Mouse (Mus musculus) midbrain, embryonic 14.5 days (tissue): ENCODE measurements around the gene Apc2. TPM values are rescaled to one million over a fixed set of nuclear protein-coding genes. Genes with fewer than 3 reads are reported as not detected.

Source experiments
- ATAC-seq: fragments of 200-750 bp; cut with Nextera tagmentation; 2 replicates; pipeline ENCODE4 v1.8.0; 2017; ENCODE audit warnings: moderate number of reproducible peaks, moderate library complexity; ENCODE audit not compliant: low FRiP score, low TSS enrichment
- DNase-seq: peaks from one replicate; pipeline ENCODE4 v3.0.0-alpha.2; 2015
- H3K27ac ChIP-seq: fragments of 300-500 bp; sonication (generic); replicated peaks from 2 replicates; pipeline ENCODE4 v1.5.1; 2014; ENCODE audit warnings: mild to moderate bottlenecking, low read depth, low read length, moderate library complexity
- H3K27me3 ChIP-seq: fragments of 300-500 bp; sonication (generic); 2 replicates; pipeline ENCODE4 v1.6.1; 2014; ENCODE audit warnings: low read length, control low read depth, mixed read lengths; ENCODE audit not compliant: control insufficient read depth, insufficient read depth
- H3K36me3 ChIP-seq: fragments of 300-500 bp; sonication (generic); 2 replicates; pipeline ENCODE4 v1.6.1; 2014; ENCODE audit warnings: low read length, control low read depth; ENCODE audit not compliant: control insufficient read depth, insufficient read depth
- H3K4me1 ChIP-seq: fragments of 300-500 bp; sonication (generic); 2 replicates; pipeline ENCODE4 v1.6.1; 2014; ENCODE audit warnings: mild to moderate bottlenecking, antibody characterized with exemption, low read length, control low read depth; ENCODE audit not compliant: control insufficient read depth, insufficient read depth
- H3K4me2 ChIP-seq: fragments of 300-500 bp; sonication (generic); 2 replicates; pipeline ENCODE4 v1.6.1; 2014; ENCODE audit warnings: mild to moderate bottlenecking, low read length, moderate library complexity
- H3K4me3 ChIP-seq: fragments of 300-500 bp; sonication (generic); replicated peaks from 2 replicates; pipeline ENCODE4 v1.5.1; 2014; ENCODE audit warnings: low read depth, low read length
- H3K9ac ChIP-seq: fragments of 300-500 bp; sonication (generic); replicated peaks from 2 replicates; pipeline ENCODE4 v1.6.1; 2014; ENCODE audit warnings: mild to moderate bottlenecking, low read length, moderate library complexity
- H3K9me3 ChIP-seq: fragments of 300-500 bp; sonication (generic); 2 replicates; pipeline ENCODE4 v1.6.1; 2016; ENCODE audit warnings: low read length, control low read depth, mixed read lengths; ENCODE audit not compliant: control insufficient read depth
- WGBS: fragments of 180-500 bp; shearing (Covaris S2); extraction: QIAGEN DNeasy Blood & Tissue Kit; methylation state at CpG from one replicate; pipeline ENCODE4 v1.1.7; 2014; 5-methylcytosine and 5-hydroxymethylcytosine counted together
- polyA plus RNA-seq: library from polyadenylated mRNA; unstranded; fragments of >200 nt; fragmentation: Nextera tagmentation; extraction: Ambion mirVana; gene quantifications from 2 replicates; pipeline ENCODE4 v1.2.1, GENCODE M21; 2014

Apc2 gene
- polyA plus RNA-seq, 1 experiment from 2014 or later = 259 TPM

GRCm38 (mm10) chr10:80339941-80340750 is 44.4 kb downstream of the Apc2 start:
- H3K9ac ChIP-seq = no peak overlapping the region
- H3K4me1 ChIP-seq = peaks cover 8% of the 10 kb centered on the region; the same call in 1 of the 2 replicates
- 0 out of 2 replicates have a peak overlapping the region, but pooled peaks have one; percentile 15 for H3K4me2 ChIP-seq
- peaks cover 53% of the 10 kb centered on the region for H3K27me3 ChIP-seq
- H3K9me3 ChIP-seq = no peaks in the 10 kb centered on the region
- H3K27ac ChIP-seq = no peak overlapping the region
- H3K4me3 ChIP-seq = no peak overlapping the region
- ATAC-seq = no peak
- no peaks in the 10 kb centered on the region for H3K36me3 ChIP-seq
- 21% methylated on average over 19 of the region's 19 CpGs for WGBS
- DNase-seq = peak; percentile 91

GRCm38 (mm10) chr10:80341026-80341425 is 45.2 kb downstream of the Apc2 start:
- DNase-seq = no peak
- no peak overlapping the region for H3K4me2 ChIP-seq
- peaks cover 62% of the 10 kb centered on the region for H3K27me3 ChIP-seq
- H3K27ac ChIP-seq = no peak overlapping the region
- H3K36me3 ChIP-seq = no peaks in the 10 kb centered on the region
- H3K4me3 ChIP-seq = no peak overlapping the region
- 9% methylated on average over 21 of the region's 21 CpGs for WGBS
- no peak for ATAC-seq
- H3K9ac ChIP-seq = no peak overlapping the region
- no peaks in the 10 kb centered on the region for H3K9me3 ChIP-seq
- peaks cover 8% of the 10 kb centered on the region; the same call in 1 of the 2 replicates for H3K4me1 ChIP-seq

GRCm38 (mm10) chr10:80341491-80342304 is 45.9 kb downstream of the Apc2 start:
- Histone ChIP-seq H3K27me3 (peaks cover 68% of the 10 kb centered on the region), H3K4me2 (0 out of 2 replicates have a peak overlapping the region, but pooled peaks have one; percentile 49), H3K9ac (no peak overlapping the region), H3K36me3 (no peaks in the 10 kb centered on the region), H3K9me3 (no peaks in the 10 kb centered on the region), H3K4me3 (no peak overlapping the region; the same call in 1 of the 2 replicates), H3K27ac (no peak overlapping the region), H3K4me1 (peaks cover 8% of the 10 kb centered on the region; the same call in 1 of the 2 replicates)
- WGBS = 2% methylated on average over 47 of the region's 47 CpGs
- ATAC-seq (no peak), DNase-seq (no peak)

GRCm38 (mm10) chr10:80342305-80342748 is 46.5 kb downstream of the Apc2 start:
- Histone ChIP-seq H3K9ac (no peak overlapping the region; the same call in 1 of the 2 replicates), H3K4me1 (peaks cover 8% of the 10 kb centered on the region; the same call in 1 of the 2 replicates), H3K4me2 (peak overlapping the region; percentile 49), H3K4me3 (peak overlapping the region; percentile 24), H3K9me3 (no peaks in the 10 kb centered on the region), H3K27me3 (peaks cover 72% of the 10 kb centered on the region), H3K27ac (no peak overlapping the region), H3K36me3 (no peaks in the 10 kb centered on the region)
- 3% methylated on average over 26 of the region's 26 CpGs for WGBS
- ATAC-seq (0 out of 2 replicates have a peak, but pooled peaks have one; percentile 15), DNase-seq (no peak)

GRCm38 (mm10) chr10:80342749-80343424 is 47.1 kb downstream of the Apc2 start:
- Histone ChIP-seq H3K9ac (peak overlapping the region; percentile 9; the same call in 1 of the 2 replicates), H3K36me3 (no peaks in the 10 kb centered on the region), H3K4me2 (peak overlapping the region; percentile 49), H3K4me1 (peaks cover 8% of the 10 kb centered on the region; the same call in 1 of the 2 replicates), H3K27me3 (peaks cover 76% of the 10 kb centered on the region), H3K9me3 (no peaks in the 10 kb centered on the region), H3K27ac (no peak overlapping the region), H3K4me3 (peak overlapping the region; percentile 24)
- DNase-seq (peak; percentile 79), ATAC-seq (peak; percentile 53; the same call in 1 of the 2 replicates)
- under 1% methylated on average over 33 of the region's 33 CpGs for WGBS

GRCm38 (mm10) chr10:80343425-80343895 is 47.7 kb downstream of the Apc2 start:
- peak overlapping the region; percentile 49 for H3K4me2 ChIP-seq
- DNase-seq (no peak), ATAC-seq (no peak)
- no peaks in the 10 kb centered on the region for H3K36me3 ChIP-seq
- peaks cover 82% of the 10 kb centered on the region for H3K27me3 ChIP-seq
- H3K9ac ChIP-seq = 0 out of 2 replicates have a peak overlapping the region, but pooled peaks have one; percentile 9
- H3K27ac ChIP-seq = no peak overlapping the region
- peaks cover 8% of the 10 kb centered on the region; the same call in 1 of the 2 replicates for H3K4me1 ChIP-seq
- H3K4me3 ChIP-seq = peak overlapping the region; percentile 24
- H3K9me3 ChIP-seq = no peaks in the 10 kb centered on the region
- WGBS = 27% methylated on average over 13 of the region's 13 CpGs

- Histone ChIP-seq H3K4me3 (no peak overlapping the region), H3K27ac (no peak overlapping the region), H3K4me2 (no peak overlapping the region), H3K4me1 (peaks cover 8% of the 10 kb centered on the region; the same call in 1 of the 2 replicates), H3K9me3 (no peaks in the 10 kb centered on the region), H3K27me3 (peaks cover 89% of the 10 kb centered on the region), H3K9ac (no peak overlapping the region), H3K36me3 (no peaks in the 10 kb centered on the region)
- 49% methylated on average over 9 of the region's 9 CpGs for WGBS
- ATAC-seq = no peak
- DNase-seq = no peak
Observed at GRCm38 (mm10) chr10:80344131-80344661, 48.4 kb downstream of the Apc2 start.

GRCm38 (mm10) chr10:80345122-80345521 is 49.3 kb downstream of the Apc2 start:
- no peaks in the 10 kb centered on the region for H3K9me3 ChIP-seq
- WGBS = 4% methylated on average over 15 of the region's 16 CpGs
- no peaks in the 10 kb centered on the region for H3K36me3 ChIP-seq
- H3K4me3 ChIP-seq = no peak overlapping the region
- DNase-seq (no peak), ATAC-seq (no peak)
- peaks cover 96% of the 10 kb centered on the region for H3K27me3 ChIP-seq
- no peak overlapping the region for H3K27ac ChIP-seq
- no peak overlapping the region for H3K4me2 ChIP-seq
- H3K9ac ChIP-seq = no peak overlapping the region
- peaks cover 7% of the 10 kb centered on the region; the same call in 1 of the 2 replicates for H3K4me1 ChIP-seq
